Mouse (Mus musculus): Measurements from ENCODE around the gene Mst1.

Mst1 gene

DNA sequence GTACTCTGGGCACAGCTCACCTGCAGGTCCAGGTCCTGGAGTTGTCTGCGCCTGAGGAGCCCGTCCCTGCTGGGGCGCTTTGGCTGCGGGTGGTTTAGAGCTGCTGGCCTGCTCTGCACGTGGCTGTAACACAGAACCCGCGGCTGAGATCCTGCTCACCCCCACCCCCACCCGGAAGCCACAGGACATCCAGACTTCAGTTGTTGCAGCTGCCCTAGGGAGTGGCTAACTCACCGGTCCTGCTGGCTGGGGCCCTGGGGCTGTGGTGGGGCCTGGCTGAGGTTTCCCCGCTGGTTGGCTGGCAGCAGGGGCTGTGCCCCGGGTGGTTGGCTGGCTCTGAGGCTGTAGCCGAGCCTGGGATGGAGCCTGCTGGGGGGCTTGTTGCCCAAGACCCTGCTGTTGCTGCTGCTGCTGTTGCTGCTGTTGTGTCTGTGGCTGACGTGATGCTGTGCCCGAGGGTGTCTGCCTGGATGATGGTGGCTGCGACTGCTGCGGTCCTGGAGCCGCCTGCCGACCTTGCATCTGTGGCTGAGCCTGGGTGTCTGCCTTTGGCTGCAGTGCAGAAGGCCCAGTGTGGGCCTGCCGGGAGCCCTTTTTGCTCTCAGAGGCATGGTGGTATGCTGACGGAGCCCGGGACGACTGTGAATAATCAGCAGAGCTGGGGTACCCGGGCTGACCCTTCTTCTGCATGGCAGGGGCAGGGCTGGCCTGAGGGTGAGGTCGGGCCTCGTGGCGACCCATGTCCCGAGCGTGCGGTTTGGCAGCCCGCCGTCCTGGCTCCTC lies 24.7 kb downstream of the Mst1 start:
- DNase-seq: no peak

DNA sequence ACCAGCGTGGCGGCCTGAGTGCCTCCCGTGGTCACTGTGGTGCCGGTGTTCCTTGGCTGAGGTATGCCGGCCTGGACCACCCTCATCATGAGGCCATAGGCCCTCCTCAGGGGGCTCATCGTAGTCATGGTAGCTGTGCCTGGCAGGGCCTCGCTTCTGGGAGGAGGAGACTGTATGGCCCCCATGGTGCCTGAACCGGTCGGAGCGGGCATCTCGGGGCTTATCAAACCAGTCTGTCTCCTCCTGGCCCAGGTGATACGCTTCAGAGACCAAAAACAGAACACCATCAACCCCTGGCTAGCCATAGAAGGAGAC lies 25.3 kb downstream of the Mst1 start:
- no peak for DNase-seq

DNA sequence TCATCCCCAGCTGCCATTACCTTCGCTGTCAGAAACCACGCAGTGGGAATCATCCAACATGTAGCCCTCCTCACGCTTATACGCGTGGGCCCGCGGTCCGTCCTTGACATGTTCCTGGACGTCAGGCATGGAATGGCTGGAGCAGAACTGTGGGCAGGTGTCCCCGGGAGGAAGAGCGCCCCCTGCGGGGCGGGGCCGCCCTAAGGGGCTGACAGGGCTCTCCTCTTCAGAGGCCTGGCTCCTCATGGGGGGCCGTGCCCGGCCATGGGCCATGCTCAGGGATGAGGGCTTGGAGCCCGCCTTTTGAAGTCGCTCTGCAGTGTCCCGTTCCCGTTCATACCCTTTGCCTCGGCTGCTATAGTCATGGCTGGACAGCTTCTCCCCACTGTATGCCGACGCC lies 25.9 kb downstream of the Mst1 start:
- no peak for DNase-seq

DNA sequence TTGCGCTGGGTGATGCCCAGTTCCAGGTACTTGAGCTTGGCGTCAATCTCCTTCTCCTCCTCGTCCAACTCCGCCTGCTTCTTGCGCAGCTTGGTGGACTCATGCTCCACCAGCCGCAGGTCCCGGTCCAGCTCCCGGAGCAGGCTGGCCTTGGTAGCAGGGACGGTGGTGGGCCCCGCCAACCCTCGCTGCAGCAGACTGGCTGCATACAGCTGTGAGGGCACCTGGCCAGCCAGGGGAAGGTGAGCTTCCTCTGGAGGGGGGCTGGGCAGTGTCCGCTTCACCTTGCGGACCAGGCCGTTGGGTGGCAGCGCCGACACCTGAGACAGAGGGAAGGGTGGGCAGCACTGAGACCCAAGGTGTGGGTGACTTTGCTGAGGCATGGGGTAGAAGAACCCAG lies 27.6 kb downstream of the Mst1 start:
- DNase-seq: no peak

DNA sequence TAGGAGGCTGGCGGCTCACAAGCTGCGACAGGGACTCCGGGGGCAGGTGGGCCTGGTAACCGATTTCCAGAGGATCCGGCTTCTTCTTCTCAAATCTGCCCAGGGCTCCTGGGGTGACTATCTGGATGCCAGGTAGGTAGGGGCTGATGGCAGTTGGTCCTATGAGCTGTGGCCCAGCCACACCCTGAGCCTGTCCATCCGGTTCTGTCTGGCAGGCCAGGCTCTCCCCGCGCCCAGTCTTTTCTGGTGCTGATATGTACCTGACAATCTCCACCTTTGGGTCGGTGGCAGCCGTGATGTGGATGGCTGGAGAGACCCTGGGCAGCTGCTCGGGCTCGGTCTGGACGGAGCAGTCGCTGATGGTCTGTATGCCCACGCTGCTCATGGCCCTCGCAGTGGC lies 29.9 kb downstream of the Mst1 start:
- no peak for DNase-seq

DNA sequence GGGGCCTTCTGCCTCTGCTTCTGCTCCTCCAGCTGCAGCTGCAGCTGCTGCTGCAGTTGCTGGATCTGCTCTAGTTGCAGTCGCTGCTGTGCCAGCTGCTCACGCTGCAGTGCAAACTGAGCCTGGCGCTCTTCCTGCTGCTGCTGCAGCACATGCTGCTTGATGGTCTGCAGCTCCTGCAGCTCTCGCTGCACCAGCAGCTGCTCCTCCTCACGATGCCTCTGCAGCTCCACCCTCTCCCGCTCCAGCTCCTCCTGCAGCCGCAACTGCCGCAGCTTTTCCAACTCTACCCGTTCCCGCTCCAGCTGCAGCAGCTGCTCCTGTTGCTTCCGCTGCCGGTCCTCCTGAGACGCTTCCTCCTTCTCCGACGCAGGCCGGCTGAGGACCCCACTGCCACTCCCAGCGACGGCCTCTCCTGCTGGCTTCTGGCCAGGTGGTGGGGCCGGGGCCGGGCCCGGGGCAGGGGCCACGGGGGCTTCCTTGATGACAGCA lies 30.9 kb downstream of the Mst1 start:
- DNase-seq: no peak

DNA sequence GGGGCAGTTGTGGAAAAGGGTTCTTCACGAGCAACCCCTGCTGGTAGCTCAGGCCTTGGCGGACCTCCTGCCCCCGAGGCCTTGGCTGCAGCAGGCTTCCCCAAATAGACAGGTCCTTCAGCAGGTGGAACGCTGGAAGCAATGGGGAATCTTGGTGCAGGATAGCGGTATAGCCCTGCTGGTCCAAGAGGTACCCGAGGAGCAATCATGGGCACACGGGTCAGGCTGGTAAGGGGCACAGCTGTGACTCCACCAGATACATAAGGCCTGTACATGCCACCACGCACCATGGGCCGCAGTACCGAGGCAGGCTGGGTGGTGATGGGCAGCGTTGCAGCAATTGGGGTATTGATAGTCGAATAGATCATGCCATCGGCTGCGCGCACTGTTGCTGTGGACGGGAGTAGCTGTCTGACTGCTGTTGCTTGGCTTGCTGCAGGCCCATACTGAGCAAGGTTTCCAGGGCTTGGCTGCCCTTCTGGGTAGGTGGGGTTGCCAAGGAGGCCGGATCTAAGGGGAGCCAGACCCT lies 31.4 kb downstream of the Mst1 start:
- no peak for DNase-seq

DNA sequence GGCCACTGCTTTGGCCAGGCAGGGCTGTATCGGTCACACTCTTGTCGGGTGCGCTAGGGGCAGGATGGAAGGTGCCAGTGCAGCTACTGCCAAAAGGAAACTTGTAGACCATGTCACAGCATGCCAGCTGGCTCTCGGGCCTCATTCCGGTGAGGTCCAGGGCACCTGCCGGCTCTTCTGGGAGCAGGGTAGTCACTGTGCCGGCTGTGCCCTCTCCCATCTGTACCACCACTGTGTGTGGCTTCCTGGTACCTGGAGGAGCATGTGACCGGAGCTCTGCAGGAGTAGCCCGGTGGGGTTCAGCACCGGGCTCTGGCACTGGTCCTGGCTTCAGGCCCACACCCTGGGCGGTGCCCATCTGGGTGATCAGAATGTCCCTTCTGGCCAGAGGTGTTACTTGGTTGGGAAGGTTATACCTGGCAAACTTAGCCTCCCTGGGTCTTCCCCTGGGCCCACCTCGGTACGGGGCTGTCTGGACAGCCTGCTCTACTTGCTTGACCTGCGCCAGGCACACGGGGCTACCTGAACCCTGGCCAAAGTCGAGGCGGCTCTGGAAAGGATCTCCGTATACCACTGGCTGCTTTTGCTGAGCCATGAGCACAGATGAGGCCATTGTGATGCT lies 32.6 kb downstream of the Mst1 start:
- no peak for DNase-seq

DNA sequence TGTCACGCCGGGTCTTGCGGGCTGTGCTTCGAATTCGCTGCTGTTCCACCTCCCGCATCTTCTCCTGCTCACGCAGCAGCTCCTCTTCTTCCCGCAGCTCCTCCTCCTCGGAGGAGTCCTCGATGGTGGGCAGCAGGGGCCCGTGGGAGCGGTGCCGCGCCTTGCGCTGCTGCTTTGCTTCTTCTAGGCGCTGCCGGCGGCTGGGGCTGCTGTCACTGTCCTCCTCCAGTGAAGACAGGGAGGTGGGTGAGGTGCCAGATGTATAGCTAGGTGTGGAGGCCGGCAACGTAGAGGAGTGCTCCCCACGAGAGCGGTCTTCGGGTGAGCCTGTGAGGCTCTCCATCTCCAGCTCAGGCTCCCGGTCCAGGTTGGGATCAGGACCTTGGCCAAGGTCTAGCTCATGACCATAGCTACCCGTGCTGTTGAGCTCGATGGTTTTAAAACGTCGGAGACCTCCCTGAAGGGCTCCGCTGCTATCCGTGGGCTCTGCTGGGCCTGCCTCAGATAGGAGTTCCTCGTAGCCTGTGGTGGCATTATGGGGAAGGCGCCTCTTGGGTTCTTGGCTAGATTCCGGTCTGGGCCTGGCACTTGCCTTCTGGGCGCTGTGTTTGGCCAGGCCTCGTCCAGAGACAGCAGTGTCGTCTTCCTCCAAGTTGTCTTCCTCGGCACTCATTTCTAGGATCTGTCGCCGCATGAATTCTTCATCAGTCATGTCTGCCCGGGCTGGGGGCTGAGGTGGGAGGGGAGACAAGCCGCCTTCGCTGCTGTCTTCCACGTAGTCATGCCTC lies 35.2 kb downstream of the Mst1 start:
- no peak for DNase-seq

DNA sequence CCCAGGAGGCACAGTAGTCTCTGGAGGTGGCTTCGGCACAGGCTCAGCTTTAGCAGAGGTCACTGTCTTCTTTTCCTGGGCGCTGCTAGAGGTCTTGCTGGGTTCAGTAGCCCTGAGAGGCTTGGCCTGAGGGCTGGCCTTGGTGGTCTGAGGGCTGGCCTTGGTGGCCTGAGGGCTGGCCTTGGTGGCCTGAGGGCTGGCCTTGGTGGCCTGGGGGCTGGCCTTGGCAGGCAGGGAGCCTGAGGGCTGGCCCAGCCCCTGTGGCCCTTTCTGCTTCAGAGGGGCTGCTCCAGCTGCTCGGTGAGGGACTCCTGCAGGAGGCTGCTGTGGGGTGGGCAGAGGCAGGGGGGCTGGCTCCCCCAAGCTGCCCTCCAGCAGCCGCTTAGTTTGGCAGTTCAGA lies 36.9 kb downstream of the Mst1 start:
- DNase-seq: no peak

DNA sequence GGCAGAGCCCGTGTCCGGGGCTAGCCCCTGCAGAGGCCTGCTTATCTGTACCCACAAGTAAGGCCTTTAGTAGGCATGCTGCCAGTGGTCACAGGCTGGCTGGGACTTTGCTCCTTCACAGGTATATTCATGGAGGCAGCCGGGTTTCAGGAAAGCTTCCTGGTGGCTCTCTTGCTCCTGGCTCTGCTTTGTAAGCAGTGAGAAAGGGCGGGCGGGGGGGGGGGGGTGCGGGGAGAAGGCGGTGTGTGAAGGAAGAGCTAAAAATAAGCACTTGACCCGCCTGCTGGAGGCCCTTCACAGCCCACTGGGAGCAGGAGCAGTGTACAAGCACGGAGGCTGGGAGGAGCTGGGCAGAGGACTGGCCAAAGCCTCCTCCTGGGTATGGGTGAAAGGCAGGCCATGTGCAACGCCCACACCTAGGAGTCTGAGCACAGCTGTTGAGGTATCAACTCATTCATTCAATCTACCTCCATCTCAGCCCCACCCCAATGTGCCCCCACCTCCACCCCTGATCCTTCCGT lies 39.7 kb downstream of the Mst1 start:
- DNase-seq: peak; percentile 80 to 94

DNA sequence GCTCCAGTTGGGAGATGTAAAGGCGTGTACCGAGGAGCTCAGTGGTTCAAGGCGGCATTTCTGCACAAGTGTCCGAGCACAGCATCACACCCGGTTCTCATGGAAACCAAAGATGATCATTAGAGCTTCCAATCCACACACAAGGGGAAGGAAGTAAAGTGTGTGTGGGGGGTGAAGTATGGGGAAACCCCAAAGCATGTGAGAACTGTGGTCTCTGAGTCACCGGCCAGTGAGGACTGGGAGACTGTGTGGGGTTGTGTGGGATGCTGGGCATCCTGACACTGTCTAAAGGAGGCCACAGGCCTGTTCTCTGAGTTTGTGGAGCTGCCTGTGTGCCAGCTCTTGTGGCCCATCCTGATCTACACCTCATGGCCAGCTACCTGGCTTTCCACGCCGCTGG lies 40.4 kb downstream of the Mst1 start:
- no peak for DNase-seq

DNA sequence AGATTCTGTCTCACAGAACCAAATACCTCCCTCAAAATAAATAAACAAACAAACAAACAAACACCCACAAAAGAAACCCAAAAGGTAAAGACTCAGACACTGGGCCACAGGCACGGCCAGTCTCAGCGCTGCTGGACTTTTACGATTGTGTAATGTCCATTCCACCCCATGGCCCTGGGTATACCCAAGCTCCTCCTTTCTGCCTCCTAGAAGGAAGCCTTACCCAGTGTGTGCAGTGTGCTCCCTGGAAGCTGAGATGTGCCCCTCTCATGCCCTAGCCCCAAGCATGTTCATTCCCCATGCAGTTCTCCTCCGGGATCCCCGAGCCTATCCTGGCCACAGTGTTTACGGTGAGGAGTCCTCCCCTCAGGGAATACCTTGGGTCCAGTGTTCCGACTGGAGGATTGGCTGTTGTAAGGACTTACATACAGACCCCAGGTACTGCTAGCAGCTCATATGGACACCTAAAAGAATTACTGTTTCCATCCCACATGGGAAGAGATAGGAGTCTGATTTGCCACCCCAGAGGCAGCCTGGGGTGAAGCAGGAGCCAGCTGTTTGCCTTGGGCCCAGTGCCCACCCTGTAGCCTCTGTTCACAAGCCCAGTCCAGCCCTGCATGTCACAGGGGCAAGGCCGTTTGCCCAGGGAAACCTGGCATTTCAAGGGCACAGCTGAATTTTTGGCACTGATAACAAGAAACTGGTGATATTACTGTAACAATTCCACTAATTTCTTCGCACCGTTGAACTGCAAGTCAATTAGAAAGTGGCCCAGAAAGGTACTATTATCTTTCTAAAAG lies 41.1 kb downstream of the Mst1 start:
- no peak for DNase-seq

DNA sequence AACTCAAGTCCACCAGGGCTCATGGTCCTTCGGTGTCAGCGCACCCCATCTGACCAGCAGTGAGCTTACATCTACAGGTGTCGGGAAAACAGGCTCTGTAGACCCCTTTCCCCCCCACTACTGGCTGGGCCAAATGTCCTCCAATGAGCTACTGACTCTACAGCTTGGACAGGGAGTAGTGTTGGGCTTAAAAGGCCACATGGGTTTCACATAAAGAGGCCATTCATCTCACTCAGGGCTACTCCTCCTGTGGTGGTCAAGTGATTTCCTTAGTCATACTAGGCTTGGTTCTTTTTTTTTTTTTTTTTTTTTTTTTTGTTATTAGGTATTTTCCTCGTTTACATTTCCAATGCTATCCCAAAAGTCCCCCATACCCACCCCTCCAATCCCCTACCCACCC lies 43.7 kb downstream of the Mst1 start:
- DNase-seq: no peak

DNA sequence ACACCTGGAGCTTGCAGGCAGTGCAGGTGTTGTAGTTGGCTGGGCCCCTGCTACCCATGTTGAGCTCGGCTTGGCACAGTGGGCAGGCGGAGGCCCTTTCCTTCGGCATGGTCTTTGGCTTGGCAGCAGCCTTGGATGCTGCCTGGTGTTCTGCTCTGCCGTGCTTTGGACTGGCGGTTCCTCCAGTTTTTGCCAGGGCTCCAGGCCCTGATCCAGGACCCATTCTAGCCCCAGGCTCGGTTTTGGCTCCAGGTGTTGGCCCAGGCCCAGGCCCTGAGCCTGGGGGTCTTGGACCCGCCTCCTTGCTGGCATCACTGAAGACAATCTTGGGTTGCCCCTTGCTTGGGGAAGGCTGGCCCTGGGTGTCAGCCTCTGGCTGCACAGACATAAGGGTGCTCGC lies 45.5 kb downstream of the Mst1 start:
- DNase-seq: no peak

DNA sequence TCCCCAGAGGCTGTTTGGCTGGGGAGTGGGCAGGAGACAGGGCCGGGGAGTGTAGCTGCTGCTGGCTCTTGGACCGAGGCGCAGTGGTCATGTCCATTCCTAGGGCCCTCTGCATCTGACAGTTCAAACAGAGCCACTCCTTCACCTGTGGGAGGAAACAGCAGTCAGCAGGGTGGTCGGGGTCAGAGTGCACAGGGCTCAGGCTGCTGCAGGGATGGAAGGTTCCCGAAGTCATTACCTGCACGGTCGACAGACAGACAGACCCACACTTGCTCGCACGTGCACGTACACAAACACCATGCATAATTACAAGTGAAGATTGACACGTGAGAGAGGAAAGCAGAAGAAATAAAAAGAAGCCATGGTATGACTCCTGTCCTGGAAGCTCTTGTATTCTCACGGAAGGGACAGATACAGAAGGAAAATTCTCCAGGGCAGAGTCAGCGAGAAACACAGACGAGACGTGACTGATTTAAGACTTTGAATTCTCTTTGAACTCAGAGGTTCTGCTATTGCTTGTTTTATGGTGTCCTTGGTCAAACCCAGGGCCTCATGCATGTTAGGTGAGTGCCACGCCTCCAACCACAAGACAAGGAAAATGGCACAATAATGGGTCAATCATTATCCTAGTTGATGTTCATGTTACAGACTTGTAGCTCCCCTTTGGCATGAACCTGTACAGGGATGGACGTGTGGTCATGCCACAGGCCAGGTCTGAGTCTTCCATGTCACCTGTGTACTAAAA lies 46.4 kb downstream of the Mst1 start:
- DNase-seq: no peak

DNA sequence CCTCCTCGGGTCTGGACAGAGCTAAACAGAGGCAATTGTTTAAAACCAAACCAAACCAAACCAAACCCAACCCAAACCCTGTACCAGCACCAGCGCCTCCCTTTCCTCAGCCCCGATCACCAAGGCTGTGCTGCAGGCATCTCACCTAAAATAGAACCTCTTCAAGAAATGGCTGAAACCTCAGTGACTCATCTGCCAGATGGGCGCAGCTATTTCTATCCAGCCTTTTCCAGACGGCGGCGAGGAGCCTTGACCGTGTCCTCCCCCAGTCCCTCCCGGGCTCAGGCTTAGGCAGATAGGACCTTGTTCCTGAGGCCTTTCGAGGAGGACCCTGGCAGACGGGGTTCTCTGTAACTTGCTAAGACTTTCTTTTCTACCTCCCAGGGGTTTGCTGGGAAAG lies 48.0 kb downstream of the Mst1 start:
- DNase-seq: no peak

DNA sequence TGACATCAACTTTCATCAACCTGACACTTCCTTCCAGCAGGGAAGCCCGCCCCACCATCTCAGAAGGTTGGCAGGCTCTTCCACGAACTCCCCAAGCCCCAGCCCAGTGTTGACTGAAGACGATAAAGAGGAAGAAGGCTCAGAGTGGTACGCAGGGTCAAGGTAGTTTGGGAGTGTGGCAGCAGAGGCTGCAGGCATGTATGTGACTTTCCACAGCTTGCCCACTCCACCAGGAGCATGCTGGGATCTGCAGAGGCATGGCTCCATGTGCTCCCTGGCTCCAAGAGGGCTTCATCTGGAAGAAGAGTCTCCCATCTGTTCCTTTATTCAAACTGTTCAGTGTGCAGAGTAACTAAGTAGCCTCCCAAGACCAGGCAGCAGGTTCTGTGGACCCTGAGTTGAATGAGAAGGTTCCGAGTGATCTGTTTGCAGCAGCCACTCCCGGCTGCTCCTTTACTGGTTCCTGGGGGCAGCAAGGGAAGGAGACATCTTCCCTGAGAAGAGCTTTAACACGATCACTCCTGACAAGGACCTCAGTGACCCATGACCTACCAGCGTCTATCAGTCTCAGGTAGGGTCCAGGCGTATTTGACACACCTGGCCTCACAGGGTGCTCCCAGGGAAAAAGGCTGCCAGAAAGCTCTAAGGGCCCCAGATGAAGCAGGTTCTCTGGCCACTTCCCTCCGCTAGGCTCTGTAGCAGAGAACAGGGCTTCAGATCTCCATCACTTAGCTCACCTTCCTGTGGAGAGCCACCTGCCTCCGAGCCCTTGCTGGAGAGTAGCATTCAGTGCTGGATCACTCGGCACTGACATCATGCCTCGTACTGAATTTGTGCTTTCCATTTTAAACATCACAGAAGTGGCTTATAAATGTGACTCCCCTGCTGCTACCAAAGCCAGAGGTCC lies 49.1 kb downstream of the Mst1 start:
- DNase-seq: no peak

DNA sequence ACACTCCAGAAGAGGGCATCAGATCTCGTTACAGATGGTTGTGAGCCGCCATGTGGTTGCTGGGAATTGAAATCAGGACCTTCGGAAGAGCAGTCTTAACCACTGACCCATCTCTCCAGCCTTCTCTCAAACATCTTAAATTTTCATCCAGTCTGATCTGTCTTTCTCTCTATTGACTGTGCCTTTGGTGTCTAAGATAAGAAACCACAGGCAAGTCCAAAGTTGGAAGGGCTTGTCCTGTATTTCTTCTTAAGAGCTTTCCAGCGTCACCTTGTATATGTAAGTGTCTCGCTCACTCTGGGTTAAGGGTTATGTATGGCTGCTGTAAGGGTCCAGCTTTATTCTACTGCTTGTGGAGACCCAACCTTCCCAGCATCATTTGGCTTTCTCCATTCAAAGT lies 51.3 kb downstream of the Mst1 start:
- DNase-seq: no peak

DNA sequence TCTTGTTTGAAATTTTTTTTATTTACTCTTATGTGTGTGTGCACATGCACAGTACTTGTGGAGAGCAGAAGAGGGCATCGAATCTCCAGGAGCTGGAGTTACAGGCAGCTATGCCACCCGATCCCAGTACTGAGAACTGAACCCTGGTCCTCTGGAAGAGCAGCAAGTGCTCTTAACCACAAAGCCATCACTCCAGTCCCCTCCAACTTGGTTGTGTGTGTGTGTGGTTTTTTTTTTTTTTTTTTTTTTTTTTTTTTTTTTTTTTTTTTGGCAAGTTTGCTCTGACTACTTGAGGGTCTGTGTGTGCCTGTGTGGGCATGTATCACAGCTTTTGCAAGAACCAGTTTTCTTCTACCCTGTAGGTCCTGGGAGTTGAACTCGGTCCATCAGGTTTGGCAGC lies 52.1 kb downstream of the Mst1 start:
- DNase-seq: no peak

DNA sequence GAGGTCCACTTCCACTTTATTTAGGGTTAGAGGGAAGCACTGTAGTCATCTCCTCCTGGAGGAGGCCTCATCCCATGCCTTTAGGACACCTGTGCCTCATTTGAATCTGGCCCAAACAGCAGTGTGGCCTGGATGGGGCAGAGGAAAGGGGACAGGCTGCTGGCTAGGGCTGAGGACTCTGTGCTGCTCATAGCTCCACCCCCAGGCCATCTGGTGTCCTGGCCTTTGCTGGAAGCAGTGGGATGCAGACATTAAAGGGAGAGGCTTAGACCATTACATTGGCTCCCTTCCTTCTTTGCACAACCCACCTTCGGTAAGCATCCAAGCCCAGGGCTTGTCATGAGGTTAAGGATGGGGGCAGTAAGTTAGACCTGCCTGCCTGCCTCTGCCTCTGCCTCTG lies 53.2 kb downstream of the Mst1 start:
- DNase-seq: no peak

Measured in kidney, postnatal 25 days (tissue).